In genomic region chr3:55337671-55338070, GRCm38 (mm10) we compare ENCODE assay signal across 14 mouse cellular contexts.
"Had no signal": no experiment of that assay in that cellular context is flagged by ENCODE, and none has a peak within 500 bp of the region (broad histone marks: within the 10 kb centered on the region; RNA-seq: fewer than 3 reads in every experiment).

No protein-coding gene starts in this region.

- ATAC-seq: hindbrain, postnatal 0 days; intestine, embryonic 16.5 days; liver, embryonic 12.5 days had no signal

- H3K9me3 ChIP-seq: limb, embryonic 15.5 days; liver, embryonic 12.5 days; midbrain, embryonic 10.5 days; neural tube, embryonic 15.5 days had no signal

- H3K27ac ChIP-seq: hindbrain, postnatal 0 days; limb, embryonic 15.5 days; liver, embryonic 12.5 days; midbrain, embryonic 10.5 days; neural tube, embryonic 15.5 days; stomach, postnatal 0 days had no signal

- H3K9ac ChIP-seq: limb, embryonic 15.5 days; liver, embryonic 12.5 days; lung, embryonic 14.5 days; neural tube, embryonic 15.5 days had no signal

- H3K4me3 ChIP-seq: limb, embryonic 15.5 days; liver, embryonic 12.5 days; midbrain, embryonic 10.5 days; myocyte; neural tube, embryonic 15.5 days had no signal

- H3K4me2 ChIP-seq: limb, embryonic 15.5 days; liver, embryonic 12.5 days; lung, embryonic 14.5 days; neural tube, embryonic 15.5 days had no signal

- H3K4me1 ChIP-seq: limb, embryonic 15.5 days; liver, embryonic 12.5 days; midbrain, embryonic 10.5 days had no signal

- DNase-seq: layer of hippocampus, adult 9-11 months; layer of hippocampus, postnatal 36 days; midbrain, embryonic 14.5 days; thymus, adult 2 months; thymus, postnatal 25 days had no signal

- H3K27me3 ChIP-seq: limb, embryonic 15.5 days; liver, embryonic 12.5 days; neural tube, embryonic 15.5 days had no signal

- H3K36me3 ChIP-seq: limb, embryonic 15.5 days; liver, embryonic 12.5 days; midbrain, embryonic 10.5 days; neural tube, embryonic 15.5 days had no signal
